Mouse (Mus musculus) CH12.LX (cell line): Measurements from ENCODE around the gene Dnase2a. TPM values are rescaled to one million over a fixed set of nuclear protein-coding genes. Genes with fewer than 3 reads are reported as not detected.

Experiments used
- DNase-seq: peaks from one replicate; pipeline ENCODE4 v3.0.0-alpha.2; 2013; ENCODE audit errors: extremely low read depth
- H3K27ac ChIP-seq: 2 replicates; pipeline ENCODE4 v1.5.1; 2012; ENCODE audit warnings: low read depth, mild to moderate bottlenecking, control low read depth, moderate library complexity; ENCODE audit not compliant: insufficient read depth
- H3K27me3 ChIP-seq: replicated peaks from 2 replicates; pipeline ENCODE3; 2012; ENCODE audit warnings: inconsistent platforms
- H3K36me3 ChIP-seq, 2 experiments: replicated peaks in 1 of 2; 2 replicates each; pipeline versions ENCODE3 to v1.6.1; 2012; ENCODE audit warnings: inconsistent platforms in 1 of 2, low read length in 1 of 2, mild to moderate bottlenecking in 1 of 2, mixed read lengths in 1 of 2, moderate library complexity in 1 of 2; ENCODE audit not compliant: control insufficient read depth in 1 of 2, insufficient read depth in 1 of 2
- H3K4me1 ChIP-seq, 2 experiments: 2 replicates each; pipeline ENCODE4 v1.6.1; 2012; ENCODE audit warnings: inconsistent platforms in 1 of 2, moderate library complexity in 1 of 2; ENCODE audit not compliant: insufficient read depth in 2 of 2, control insufficient read depth in 1 of 2
- H3K4me2 ChIP-seq: 2 replicates; pipeline ENCODE4 v1.6.1; 2012; ENCODE audit warnings: low read depth, mild to moderate bottlenecking, control low read depth; ENCODE audit not compliant: poor library complexity, insufficient read depth, severe bottlenecking
- H3K4me3 ChIP-seq, 3 experiments: fragments of 150-350 bp in 1 of 3; sonication (generic) in 1 of 3; replicated peaks in 1 of 3; 2 replicates each; pipeline versions ENCODE3 to v1.5.1; 2011 to 2012; ENCODE audit warnings: low read depth in 2 of 3, low read length in 2 of 3, mild to moderate bottlenecking in 2 of 3, moderate library complexity in 2 of 3, control low read depth in 1 of 3, improper control_type of control experiment in 1 of 3, inconsistent platforms in 1 of 3, mixed read lengths in 1 of 3; ENCODE audit not compliant: poor library complexity in 1 of 3
- H3K79me2 ChIP-seq: replicated peaks from 2 replicates; pipeline ENCODE4 v1.6.1; 2012; ENCODE audit warnings: mild to moderate bottlenecking, moderate library complexity; ENCODE audit not compliant: control insufficient read depth, poor library complexity, insufficient read depth, severe bottlenecking; ENCODE audit errors: extremely low read depth
- H3K9ac ChIP-seq: 2 replicates; pipeline ENCODE4 v1.6.1; 2012; ENCODE audit warnings: low read depth, mild to moderate bottlenecking, control low read depth, moderate library complexity; ENCODE audit not compliant: insufficient read depth
- H3K9me3 ChIP-seq: replicated peaks from 2 replicates; pipeline ENCODE3; 2012; ENCODE audit warnings: low read length, inconsistent platforms, mixed read lengths
- CHD1 ChIP-seq: IDR thresholded peaks from 2 replicates; pipeline ENCODE4 v1.6.1; 2012; ENCODE audit warnings: low read depth, low read length, improper control_type of control experiment, inconsistent platforms
- CHD2 ChIP-seq: IDR thresholded peaks from 2 replicates; pipeline ENCODE4 v1.6.1; 2011; ENCODE audit warnings: low read length, improper control_type of control experiment
- CTCF ChIP-seq, 2 experiments: IDR thresholded peaks in 1 of 2; conservative IDR thresholded peaks in 1 of 2; 2 replicates each; pipeline ENCODE4 v1.5.1; 2011 to 2012; ENCODE audit warnings: low read depth in 2 of 2, low read length in 2 of 2, improper control_type of control experiment in 1 of 2, inconsistent platforms in 1 of 2, mild to moderate bottlenecking in 1 of 2, moderate library complexity in 1 of 2
- E2F4 ChIP-seq: IDR thresholded peaks from 2 replicates; pipeline ENCODE4 v1.6.1; 2011; ENCODE audit warnings: low read depth, low read length, improper control_type of control experiment; ENCODE audit not compliant: insufficient replicate concordance
- ELF1 ChIP-seq: IDR thresholded peaks from 2 replicates; pipeline ENCODE4 v1.6.1; 2014; ENCODE audit warnings: low read depth, mild to moderate bottlenecking, inconsistent platforms, low read length, improper control_type of control experiment
- EP300 ChIP-seq: IDR thresholded peaks from 2 replicates; pipeline ENCODE4 v1.6.1; 2011; ENCODE audit warnings: low read length, improper control_type of control experiment
- ETS1 ChIP-seq: conservative IDR thresholded peaks from 2 replicates; pipeline ENCODE4 v1.6.1; 2012; ENCODE audit warnings: low read depth, mild to moderate bottlenecking, inconsistent platforms, low read length, improper control_type of control experiment, moderate library complexity
- GABPA ChIP-seq: IDR thresholded peaks from 2 replicates; pipeline ENCODE4 v1.6.1; 2012; ENCODE audit warnings: low read depth, low read length, improper control_type of control experiment, inconsistent platforms; ENCODE audit not compliant: insufficient replicate concordance
- HCFC1 ChIP-seq: IDR thresholded peaks from 2 replicates; pipeline ENCODE4 v1.6.1; 2012; ENCODE audit warnings: low read depth, mild to moderate bottlenecking, inconsistent platforms, low read length, improper control_type of control experiment
- IRF4 ChIP-seq: IDR thresholded peaks from 2 replicates; pipeline ENCODE4 v1.6.1; 2014; ENCODE audit warnings: low read depth, mild to moderate bottlenecking, inconsistent platforms, low read length, improper control_type of control experiment
- JUN ChIP-seq: IDR thresholded peaks from 2 replicates; pipeline ENCODE4 v1.6.1; 2011; ENCODE audit warnings: low read depth, mild to moderate bottlenecking, low read length, improper control_type of control experiment, moderate library complexity; ENCODE audit not compliant: insufficient read depth
- JUND ChIP-seq: conservative IDR thresholded peaks from 2 replicates; pipeline ENCODE4 v1.6.1; 2011; ENCODE audit warnings: low read depth, low read length, improper control_type of control experiment
- MAFK ChIP-seq: IDR thresholded peaks from 2 replicates; pipeline ENCODE4 v1.6.1; 2011; ENCODE audit warnings: low read length, improper control_type of control experiment; ENCODE audit not compliant: insufficient replicate concordance
- MAX ChIP-seq: IDR thresholded peaks from 2 replicates; pipeline ENCODE4 v1.6.1; 2011; ENCODE audit warnings: low read length, improper control_type of control experiment
- MAZ ChIP-seq: IDR thresholded peaks from 2 replicates; pipeline ENCODE4 v1.6.1; 2012; ENCODE audit warnings: low read depth, mild to moderate bottlenecking, inconsistent platforms, low read length, improper control_type of control experiment, moderate library complexity
- MYC ChIP-seq: IDR thresholded peaks from 2 replicates; pipeline ENCODE4 v1.6.1; 2011; ENCODE audit warnings: low read depth, mild to moderate bottlenecking, improper control_type of control experiment, low read length
- NELFE ChIP-seq: IDR thresholded peaks from 2 replicates; pipeline ENCODE4 v1.6.1; 2011; ENCODE audit warnings: low read depth, low read length, improper control_type of control experiment
- NRF1 ChIP-seq: IDR thresholded peaks from 2 replicates; pipeline ENCODE4 v1.6.1; 2014; ENCODE audit warnings: low read depth, mild to moderate bottlenecking, inconsistent platforms, low read length, improper control_type of control experiment, moderate library complexity
- POLR2A ChIP-seq: IDR thresholded peaks from 2 replicates; pipeline ENCODE4 v1.6.1; 2011; ENCODE audit warnings: low read depth, mild to moderate bottlenecking, improper control_type of control experiment, low read length
- POLR2AphosphoS2 ChIP-seq: IDR thresholded peaks from 2 replicates; pipeline ENCODE4 v1.6.1; 2011; ENCODE audit warnings: low read depth, low read length, improper control_type of control experiment
- RAD21 ChIP-seq: IDR thresholded peaks from 2 replicates; pipeline ENCODE4 v1.6.1; 2011; ENCODE audit warnings: low read depth, mild to moderate bottlenecking, low read length, improper control_type of control experiment, moderate library complexity
- RCOR1 ChIP-seq: conservative IDR thresholded peaks from 2 replicates; pipeline ENCODE4 v1.6.1; 2012; ENCODE audit warnings: low read depth, mild to moderate bottlenecking, inconsistent platforms, low read length, improper control_type of control experiment
- SMC3 ChIP-seq: IDR thresholded peaks from 2 replicates; pipeline ENCODE4 v1.6.1; 2011; ENCODE audit warnings: low read depth, low read length, improper control_type of control experiment
- TCF12 ChIP-seq: IDR thresholded peaks from 2 replicates; pipeline ENCODE4 v1.6.1; 2014; ENCODE audit warnings: low read depth, mild to moderate bottlenecking, inconsistent platforms, low read length, improper control_type of control experiment
- UBTF ChIP-seq: IDR thresholded peaks from 2 replicates; pipeline ENCODE4 v1.6.1; 2012; ENCODE audit warnings: low read depth, mild to moderate bottlenecking, inconsistent platforms, low read length, improper control_type of control experiment, moderate library complexity
- USF1 ChIP-seq: IDR thresholded peaks from 2 replicates; pipeline ENCODE4 v1.6.1; 2014; ENCODE audit warnings: low read depth, mild to moderate bottlenecking, inconsistent platforms, low read length, improper control_type of control experiment
- USF2 ChIP-seq: conservative IDR thresholded peaks from 2 replicates; pipeline ENCODE4 v1.6.1; 2011; ENCODE audit warnings: low read depth, low read length, improper control_type of control experiment
- ZC3H11A ChIP-seq: IDR thresholded peaks from 2 replicates; pipeline ENCODE4 v1.6.1; 2012; ENCODE audit warnings: low read depth, mild to moderate bottlenecking, inconsistent platforms, low read length, improper control_type of control experiment
- ZKSCAN1 ChIP-seq: IDR thresholded peaks from 2 replicates; pipeline ENCODE4 v1.6.1; 2012; ENCODE audit warnings: low read depth, inconsistent platforms, low read length, improper control_type of control experiment, borderline replicate concordance
- ZMIZ1 ChIP-seq: IDR thresholded peaks from 2 replicates; pipeline ENCODE4 v1.6.1; 2012; ENCODE audit warnings: low read depth, mild to moderate bottlenecking, inconsistent platforms, low read length, improper control_type of control experiment
- dilution Hi-C: fragments of 300-500 bp; cut with MboI; formaldehyde crosslinking; loops from 2 replicates; pipeline ENCODE4 v1.14.3; 2020; ENCODE audit warnings: low sequenced_read_pairs; ENCODE audit not compliant: extremely low pct_unique_long_range_greater_than_20kb, extremely low pct_ligation_motif_present
- in situ Hi-C: fragments of 300-500 bp; cut with MboI; formaldehyde crosslinking; loops from 3 replicates; pipeline ENCODE4 v1.14.3; 2019; ENCODE audit warnings: low sequenced_read_pairs, low pct_ligation_motif_present, low pct_unique_long_range_greater_than_20kb, mixed read lengths
- polyA plus RNA-seq: library from polyadenylated mRNA; unstranded; fragments of >175 nt; gene quantifications from 2 replicates; pipeline ENCODE4 v1.2.1, GENCODE M21; 2012; ENCODE audit warnings: low read depth; ENCODE audit not compliant: insufficient read length
- total RNA-seq, 2 experiments: library from RNA; depleted of rRNA; stranded (reverse); fragments of 300-350 nt in 1 of 2; fragments of >200 nt in 1 of 2; gene quantifications; 2 replicates each; pipeline ENCODE4 v1.2.3; 2012 to 2014

Gene Dnase2a
- total and polyA plus RNA-seq, 3 experiments = 12.8 to 25.4 (median 15.0) TPM

DNA sequence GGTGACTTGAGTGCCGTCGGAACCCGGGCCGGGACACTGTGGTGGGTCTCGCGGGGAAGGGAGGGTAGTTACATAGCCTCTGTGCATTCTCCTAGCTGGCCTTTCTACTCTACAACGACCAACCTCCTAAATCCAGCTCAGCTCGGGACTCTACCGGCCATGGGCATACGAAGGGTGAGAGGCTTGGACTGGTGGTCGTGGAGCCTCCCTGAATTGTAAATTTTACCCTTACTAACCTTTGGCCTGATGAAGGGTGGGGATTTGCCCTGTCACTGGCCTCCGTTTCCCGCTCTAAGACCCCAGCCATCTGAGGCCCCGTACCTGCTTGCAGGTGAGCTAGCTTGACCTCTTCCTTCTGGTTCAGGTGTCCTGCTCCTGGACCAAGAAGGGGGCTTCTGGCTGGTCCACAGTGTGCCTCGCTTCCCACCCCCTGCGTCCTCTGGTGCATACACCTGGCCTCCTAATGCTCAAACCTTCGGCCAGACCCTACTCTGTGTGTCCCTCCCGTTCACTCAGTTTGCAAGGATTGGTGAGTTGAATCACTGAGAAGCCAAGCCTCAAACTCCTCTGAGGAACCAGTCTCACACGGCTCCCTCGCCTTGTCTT, 905 bp downstream of the Dnase2a start:
- H3K36me3 ChIP-seq = peaks cover 12 to 45% of the 10 kb centered on the region in 2 experiments
- H3K9ac ChIP-seq = peak overlapping the region; percentile 72
- no peak overlapping the region for H3K27ac ChIP-seq
- peaks cover 9% of the 10 kb centered on the region for H3K27me3 ChIP-seq
- in situ Hi-C loops = no loop called here
- peaks cover 8 to 15% of the 10 kb centered on the region in 2 experiments for H3K4me1 ChIP-seq
- no peaks in the 10 kb centered on the region for H3K79me2 ChIP-seq
- TF ChIP-seq JUND (no peak), RAD21 (no peak), MAX (no peak), CHD2 (no peak), POLR2A (no peak), NRF1 (no peak), USF2 (no peak), HCFC1 (no peak), ELF1 (no peak), CTCF (conservative IDR thresholded peaks at IDR 0.05 in 1 of 2, IDR thresholded peaks at IDR 0.05 in 1 of 2; ENCODE audit: low read depth in 2 of 2, low read length in 2 of 2) (no peak), CHD1 (no peak), MAZ (no peak), TCF12 (no peak), ETS1 (no peak), ZKSCAN1 (no peak), MYC (no peak), POLR2AphosphoS2 (no peak), USF1 (no peak), MAFK (no peak), NELFE (no peak)
- TF ChIP-seq, all 38 proteins: peak for 0
- dilution Hi-C loops = no loop called here
- Histone ChIP-seq H3K4me2 (peak overlapping the region; percentile 40), H3K4me3 (peak overlapping the region; percentile 63 to 68 (median 64)), H3K9me3 (peaks cover 13% of the 10 kb centered on the region)
- DNase-seq = no peak

DNA sequence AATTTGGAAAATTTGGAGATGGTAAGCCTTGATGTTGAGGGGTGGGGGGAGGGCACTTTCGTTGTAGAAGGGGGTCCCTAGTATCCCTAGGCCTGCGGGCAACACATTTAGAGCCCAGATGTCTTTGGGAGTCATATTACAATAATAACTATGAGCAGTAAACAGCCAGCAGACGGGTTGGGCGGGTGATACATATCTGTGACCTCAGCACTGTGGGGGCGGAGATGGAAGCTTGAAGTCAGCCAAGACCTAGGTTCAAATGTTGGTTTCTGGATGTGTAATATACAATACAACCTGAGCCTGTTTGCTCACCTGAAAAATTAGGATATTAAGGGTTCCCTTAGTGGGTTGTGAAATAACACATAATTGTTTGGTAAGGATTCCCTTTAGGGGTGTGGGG, 1.6 kb downstream of the Dnase2a start:
- no peak for DNase-seq
- Histone ChIP-seq H3K36me3 (peaks cover 12 to 47% of the 10 kb centered on the region in 2 experiments), H3K4me1 (peaks cover 8 to 15% of the 10 kb centered on the region in 2 experiments), H3K27me3 (peaks cover 2% of the 10 kb centered on the region), H3K9ac (no peak overlapping the region), H3K79me2 (no peaks in the 10 kb centered on the region), H3K9me3 (peaks cover 13% of the 10 kb centered on the region), H3K27ac (no peak overlapping the region), H3K4me2 (no peak overlapping the region), H3K4me3 (no peak overlapping the region)
- in situ Hi-C loops = no loop called here
- dilution Hi-C loops = no loop called here
- TF ChIP-seq GABPA (no peak), JUND (no peak), RCOR1 (no peak), CTCF (conservative IDR thresholded peaks at IDR 0.05 in 1 of 2, IDR thresholded peaks at IDR 0.05 in 1 of 2; ENCODE audit: low read depth in 2 of 2, low read length in 2 of 2) (no peak), IRF4 (no peak), ZC3H11A (no peak), SMC3 (no peak), CHD1 (no peak), EP300 (no peak), ZKSCAN1 (no peak), USF1 (no peak), ZMIZ1 (no peak), E2F4 (no peak), CHD2 (no peak), POLR2AphosphoS2 (no peak), UBTF (no peak), JUN (no peak)
